Mouse (Mus musculus): ENCODE measurements at regions not wholly inside any gene's neighbourhood (a gene's known extent, or its start where the extent isn't known, plus 50 kb on each side); places are given as distances from the start of the nearest gene placed in this dataset.

DNA sequence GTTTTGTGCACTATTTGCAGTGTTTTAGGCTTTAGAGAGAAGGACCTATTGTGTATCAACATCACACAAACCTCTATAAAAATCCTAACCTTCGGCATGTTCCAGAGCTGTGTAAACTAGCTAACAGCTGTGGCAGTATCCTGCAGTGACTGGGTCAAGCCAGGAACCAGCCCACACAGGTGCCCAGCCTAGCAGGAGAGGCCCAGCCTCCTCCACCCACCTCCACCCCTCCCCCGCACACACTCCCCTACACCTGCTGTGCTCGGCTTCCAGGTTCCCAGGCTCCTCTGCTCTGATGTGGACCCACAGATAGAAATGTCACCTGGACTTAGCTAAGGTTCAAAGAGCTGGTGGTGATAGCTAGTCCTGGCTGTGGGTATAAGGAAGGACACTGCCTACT, 179.5 kb upstream of the Klf3 start:
- no peak for TF ChIP-seq CTCF (IDR thresholded peaks at IDR 0.05; ENCODE audit: borderline replicate concordance, insufficient read depth, low read depth, low read length)
- TF ChIP-seq POLR2A (IDR thresholded peaks at IDR 0.05; ENCODE audit: borderline replicate concordance, insufficient read depth, low read length), result no peak
